Mouse (Mus musculus): Measurements from ENCODE around the gene Zfp365.

Gene Zfp365

DNA sequence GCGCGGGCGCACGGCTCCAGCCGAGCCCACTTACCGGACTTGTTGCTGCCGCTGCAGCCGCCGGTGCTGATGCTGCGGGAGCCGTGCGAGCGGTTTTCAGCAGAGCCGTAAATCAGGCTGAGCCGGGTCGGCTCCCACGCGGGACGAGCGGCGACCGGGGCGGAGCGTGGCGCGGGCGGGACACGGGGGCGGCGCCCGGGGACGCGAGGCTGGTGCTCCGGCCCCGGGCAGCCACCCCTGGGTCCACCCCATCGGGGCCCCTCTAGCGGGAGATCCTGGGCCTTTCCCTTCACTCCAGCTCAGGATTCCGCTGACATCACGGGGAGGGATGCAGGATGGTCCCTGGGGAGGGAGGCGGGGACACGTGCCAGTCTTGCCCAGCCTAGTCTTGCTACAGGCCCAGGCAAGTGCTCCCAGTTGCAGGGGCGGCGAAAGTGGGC is at the start of gene Zfp365:
Gene Zfp365, minus strand, starts transcription at position 326 of the 440 bp plus-strand sequence.
- DNase-seq (ENCODE audit: low spot score) = peak; percentile 59

DNA sequence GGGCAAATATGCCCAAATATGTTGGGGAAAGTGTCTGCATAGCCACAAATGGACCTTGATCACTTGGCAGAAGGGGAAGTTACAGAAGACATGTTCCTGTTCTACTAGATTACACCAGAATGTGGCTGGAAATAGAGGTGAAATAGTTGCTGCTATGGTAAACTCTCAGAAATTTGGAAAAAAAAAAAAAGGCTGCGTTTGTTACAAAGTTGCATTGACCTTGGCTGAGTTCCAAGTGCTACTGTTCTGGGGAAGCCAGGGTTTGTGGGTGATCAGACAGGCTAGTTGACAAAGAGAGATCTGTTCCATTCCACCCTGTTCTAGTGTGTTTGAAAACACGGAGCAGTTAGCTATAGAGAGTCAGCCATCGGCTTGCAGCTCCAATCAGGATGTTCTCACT is 47.5 kb upstream of the Zfp365 start:
- DNase-seq (ENCODE audit: low spot score) = no peak

DNA sequence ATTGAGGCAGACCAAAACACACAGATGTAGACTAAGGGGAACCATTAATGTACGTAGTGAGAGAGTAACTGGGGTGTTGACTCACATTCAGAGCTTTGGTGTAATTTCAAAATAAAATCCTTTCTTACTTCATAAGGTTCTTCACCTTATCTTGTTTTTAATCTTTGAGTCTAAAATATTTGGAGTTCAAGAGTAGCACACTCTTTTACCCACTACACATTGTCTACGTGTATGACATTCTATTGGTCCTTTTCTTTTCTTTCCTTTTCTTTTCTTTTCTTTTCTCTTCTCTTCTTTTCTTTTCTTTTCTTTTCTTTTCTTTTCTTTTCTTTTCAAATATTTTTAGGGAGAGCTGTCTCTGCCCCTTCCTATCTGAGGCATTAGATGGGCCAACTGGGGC is 43.5 kb upstream of the Zfp365 start:
- DNase-seq (ENCODE audit: low spot score) = no peak

DNA sequence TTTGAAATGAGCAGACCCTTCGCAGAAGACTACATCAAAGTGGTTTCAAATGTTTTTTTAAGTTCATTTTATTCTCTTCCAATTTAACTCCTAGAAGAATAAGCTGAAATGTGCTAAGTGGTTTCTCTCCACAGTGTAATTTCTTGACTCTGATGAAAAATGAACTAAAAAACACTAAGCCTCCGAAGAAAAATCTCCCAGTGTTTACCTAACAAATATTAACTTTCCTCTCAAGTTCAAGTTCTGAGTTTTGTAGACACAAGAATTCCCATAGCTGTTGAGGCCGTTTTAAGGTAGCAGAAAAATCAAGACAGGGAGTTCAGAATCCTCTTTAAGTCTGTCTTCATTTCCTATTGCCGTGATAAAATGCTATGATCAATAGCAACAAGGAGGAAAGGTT is 39.2 kb upstream of the Zfp365 start:
- DNase-seq (ENCODE audit: low spot score) = no peak

DNA sequence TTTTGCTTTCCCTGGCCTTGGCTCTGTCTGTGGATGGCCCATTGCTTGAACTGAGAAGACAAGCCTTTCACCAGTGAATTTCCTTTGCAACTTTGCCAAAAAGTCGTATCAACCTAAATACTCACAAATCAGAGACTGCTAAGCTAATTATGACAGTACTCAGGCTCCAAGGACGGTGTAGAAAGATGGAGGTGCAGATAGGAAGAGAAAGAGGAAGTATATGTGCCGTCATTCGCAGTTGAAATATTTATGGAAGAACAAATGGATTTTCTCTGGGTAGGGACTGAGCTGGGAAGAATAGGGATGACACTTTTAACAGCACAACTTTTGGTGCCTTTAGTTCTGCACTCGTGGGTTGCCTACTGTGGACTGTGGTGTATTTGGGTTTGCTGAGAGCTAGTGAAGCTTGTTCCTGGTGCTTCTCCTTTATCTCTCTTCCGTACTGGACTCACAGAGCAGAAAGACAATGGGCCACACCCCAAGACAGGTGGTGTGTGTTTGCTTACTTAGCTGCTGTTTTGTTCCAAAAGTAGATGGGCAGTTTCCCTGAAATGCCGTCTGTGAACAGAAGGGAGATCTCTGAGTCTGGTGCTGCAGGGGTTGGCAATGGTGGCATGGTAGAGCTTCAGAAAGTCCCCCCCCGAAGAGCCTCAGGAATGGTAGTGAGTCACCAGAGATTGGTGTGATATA is 37.7 kb upstream of the Zfp365 start:
- DNase-seq (ENCODE audit: low spot score) = no peak

DNA sequence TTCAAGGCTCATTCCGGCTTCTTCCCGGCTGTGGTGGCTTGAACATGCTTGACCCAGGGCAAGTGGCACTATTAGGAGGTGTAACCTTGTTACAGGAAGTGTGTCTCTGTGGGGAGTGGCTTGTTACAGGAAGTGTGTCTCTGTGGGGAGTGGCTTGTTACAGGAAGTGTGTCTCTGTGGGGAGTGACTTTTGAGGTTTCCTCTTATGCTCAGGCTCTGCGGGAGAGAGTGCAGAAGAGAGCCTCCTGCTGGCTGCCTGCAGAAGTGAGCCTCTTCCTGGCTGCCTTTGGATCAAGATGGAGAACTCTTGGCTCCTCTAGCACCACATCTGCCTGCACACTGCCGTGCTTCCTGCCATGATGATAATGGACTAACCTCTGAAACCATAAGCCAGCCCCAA is 31.1 kb upstream of the Zfp365 start:
- no peak for DNase-seq (ENCODE audit: low spot score)

DNA sequence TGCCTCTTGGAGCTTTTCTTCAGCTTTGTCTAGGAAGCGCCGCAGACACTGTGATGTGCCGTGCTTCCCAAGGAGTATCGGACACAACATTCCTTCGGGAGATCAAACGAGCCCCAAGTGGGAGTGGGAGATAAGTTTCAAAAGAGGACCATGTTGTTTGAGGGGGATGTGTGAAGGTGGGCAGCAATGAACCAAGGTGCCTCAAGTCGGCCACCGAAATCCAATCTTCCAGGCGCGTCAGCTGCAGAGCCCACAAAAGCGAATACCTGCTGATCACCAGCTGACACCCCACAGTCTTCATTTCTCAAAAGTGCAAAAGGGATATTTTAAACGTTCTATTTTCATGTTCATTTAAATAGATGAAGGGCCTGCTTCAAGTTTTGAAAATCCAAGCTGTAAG is 27.1 kb upstream of the Zfp365 start:
- DNase-seq (ENCODE audit: low spot score) = peak; percentile 2

DNA sequence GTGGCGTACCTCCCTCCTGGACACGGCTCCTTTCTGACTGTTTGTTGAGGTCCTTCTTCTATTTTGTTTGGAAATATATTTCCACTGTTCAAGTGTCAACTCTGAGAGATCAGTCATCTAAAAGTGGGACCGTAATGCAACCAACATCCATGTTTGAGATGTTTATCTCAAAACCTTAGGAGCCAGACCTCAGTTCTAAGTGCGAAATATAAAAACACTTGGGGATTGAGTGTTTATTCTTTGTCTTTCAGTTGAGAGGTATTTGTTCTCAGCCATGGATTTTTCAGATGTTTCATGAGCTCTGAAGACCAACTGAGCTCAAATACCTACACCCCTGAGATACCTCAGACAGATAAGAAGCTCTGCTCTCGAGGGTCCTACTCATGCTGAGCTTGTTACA is 25.3 kb upstream of the Zfp365 start:
- DNase-seq (ENCODE audit: low spot score) = no peak

DNA sequence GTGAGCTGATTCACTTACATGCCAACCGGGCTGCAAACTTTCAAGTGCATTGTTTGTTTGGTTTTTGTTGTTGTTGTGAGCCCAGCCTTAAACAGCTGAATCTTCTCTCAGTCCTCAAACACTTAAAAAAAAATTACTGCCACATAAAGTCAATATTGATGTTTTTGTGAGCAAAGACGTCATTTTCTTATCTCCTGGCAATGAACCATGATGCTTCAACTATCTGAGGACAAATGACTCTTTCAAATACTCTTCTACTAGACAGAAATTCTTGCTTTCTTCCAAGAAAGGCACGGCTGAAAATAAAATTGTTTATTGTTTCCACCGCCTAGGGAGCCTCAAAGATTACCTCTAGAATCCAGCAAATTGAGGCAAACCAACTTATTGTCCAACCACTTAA is 24.5 kb upstream of the Zfp365 start:
- no peak for DNase-seq (ENCODE audit: low spot score)

DNA sequence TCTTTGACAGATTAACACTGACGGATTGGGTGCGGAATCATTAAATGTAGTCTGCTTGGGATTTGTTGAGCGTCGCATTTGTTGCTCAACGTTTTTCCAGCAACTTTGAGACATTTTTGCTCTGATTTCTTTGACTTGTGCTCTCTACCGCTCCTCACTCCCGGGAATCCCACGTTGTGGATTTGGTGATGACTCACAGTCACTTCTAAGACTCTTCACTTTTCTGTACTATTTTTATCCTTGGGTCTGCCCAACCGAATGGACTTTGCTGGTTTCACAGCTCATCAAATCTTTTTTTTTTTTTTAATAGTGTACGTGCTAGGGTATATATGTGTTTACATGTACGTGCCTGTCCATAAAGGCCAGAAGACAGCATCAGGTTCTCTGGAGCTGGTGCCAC is 20.3 kb upstream of the Zfp365 start:
- DNase-seq (ENCODE audit: low spot score) = no peak

DNA sequence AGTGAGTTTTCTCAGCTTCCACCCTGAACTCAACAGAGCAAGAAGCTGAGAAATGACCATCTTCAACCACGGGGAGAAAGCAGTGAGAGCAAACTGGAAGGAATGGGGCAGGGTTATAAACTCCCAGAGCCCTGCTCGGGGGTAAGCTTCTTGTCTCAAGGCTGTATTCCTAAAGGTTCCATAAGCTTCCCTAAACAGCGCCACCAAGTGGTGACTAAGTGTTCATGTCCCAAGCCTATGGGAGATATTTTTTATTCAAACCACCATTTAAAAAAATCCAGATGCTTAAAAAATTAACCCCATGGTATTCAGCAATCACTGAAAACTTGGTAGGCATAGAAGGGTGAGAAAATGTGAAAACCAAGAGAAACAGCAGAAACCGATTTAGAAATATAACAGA is 18.9 kb upstream of the Zfp365 start:
- no peak for DNase-seq (ENCODE audit: low spot score)

DNA sequence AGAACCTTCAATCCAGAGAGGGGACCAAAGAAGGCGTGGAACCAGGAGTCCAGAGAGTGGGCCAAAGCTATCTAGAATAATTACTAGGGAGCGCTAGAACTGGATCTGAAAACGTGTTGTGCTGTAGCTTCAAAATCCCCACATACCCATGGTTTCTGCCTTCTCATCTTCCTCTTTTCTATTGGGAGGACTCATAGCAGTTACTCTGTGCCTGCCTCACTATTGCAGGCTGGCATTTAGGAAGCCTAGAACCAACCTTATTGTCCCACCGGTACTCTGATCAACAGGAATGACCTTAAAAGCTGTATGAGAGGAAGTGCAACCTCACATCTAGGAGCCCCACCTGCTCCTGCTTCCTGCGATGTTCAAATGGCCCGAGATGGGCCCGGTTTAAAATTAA is 16.1 kb upstream of the Zfp365 start:
- no peak for DNase-seq (ENCODE audit: low spot score)

DNA sequence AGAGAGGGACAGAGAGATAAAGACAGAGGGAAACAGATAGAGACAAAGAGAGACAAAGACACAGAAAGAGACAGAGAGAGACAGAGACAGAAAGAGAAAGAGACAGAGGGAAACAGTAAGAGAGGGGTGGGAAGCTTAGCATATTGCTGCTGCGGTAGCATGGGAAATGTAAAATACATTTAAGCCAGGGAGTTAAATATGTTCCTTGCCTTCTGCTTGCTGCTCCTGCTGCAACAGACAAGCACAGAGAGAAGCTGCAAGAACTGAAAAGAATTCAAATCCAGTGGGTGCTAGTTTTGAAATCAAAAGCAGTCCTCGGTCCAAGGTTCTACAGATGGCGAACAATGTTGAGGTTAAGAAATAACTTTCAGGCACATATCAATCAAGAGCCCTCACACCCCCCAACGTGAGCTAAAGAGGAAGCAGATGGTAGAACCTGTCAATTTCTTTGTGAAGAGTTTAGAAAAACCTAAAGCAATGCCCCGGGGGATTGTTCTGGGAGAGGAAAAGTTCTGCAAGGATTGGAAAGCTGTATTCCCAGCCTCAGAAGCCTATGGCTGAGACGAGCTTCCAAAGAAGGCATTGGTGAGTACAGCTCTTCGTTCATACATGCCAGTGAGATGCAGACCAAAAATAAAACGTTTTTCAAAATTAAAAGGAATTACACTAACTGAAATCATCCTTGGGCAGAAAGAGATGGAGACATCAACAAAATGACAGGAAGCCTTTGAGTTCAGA is 15.4 kb upstream of the Zfp365 start:
- DNase-seq (ENCODE audit: low spot score) = no peak

DNA sequence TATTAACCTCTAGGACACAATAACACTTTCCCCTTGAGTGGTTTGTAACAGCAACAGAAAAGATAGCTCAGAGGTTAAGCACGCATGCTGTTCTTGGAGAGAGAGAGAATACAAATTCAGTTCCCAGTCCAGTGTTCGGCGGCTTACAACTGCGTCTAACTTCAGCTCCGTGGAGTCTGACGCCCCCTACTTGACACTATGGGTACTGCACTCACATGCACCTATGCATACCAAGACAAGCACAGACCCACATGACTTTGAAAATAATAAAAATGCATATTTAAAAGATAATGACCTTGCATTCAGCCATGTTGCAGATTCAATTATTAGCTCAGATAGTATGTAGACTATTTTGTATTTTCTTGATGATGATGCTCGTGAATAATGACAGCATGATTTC is 11.6 kb upstream of the Zfp365 start:
- DNase-seq (ENCODE audit: low spot score) = no peak

DNA sequence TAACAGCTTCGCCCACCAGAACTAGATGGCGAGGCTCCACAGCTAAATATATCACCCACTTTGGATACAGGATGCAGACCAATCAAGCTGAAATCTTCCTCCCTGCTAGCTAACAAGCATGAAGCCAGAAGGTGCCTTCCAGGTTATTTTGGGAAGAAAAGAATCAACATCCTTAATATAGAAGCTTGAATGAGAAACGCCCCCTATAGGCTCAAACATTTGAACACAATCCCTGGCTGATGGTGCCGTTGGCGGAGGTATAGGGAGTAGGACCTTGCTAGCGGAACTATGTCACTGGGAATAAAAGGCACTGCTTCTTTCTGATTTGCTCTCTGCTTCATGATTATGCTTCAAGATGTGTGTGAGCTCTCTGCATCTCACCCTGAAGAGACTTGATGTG is 9.3 kb upstream of the Zfp365 start:
- no peak for DNase-seq (ENCODE audit: low spot score)

DNA sequence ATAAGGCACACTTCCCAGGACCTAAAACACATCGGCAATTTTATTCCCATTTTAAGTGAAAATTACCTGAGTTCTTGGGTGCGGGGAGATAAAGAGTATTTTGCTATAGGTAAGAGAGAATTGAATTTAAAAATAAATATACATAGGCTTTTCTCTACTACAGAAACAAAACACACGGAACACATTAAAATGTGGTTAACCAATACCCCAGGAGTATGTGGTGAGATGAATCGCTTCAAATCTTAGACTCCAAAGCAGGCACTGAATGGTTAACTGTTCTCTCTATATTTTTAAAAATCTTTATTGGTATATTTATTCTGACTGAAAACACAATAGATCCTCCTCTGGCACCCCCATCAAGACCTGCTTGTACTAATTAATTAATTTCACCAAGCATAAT is 7.2 kb upstream of the Zfp365 start:
- no peak for DNase-seq (ENCODE audit: low spot score)

DNA sequence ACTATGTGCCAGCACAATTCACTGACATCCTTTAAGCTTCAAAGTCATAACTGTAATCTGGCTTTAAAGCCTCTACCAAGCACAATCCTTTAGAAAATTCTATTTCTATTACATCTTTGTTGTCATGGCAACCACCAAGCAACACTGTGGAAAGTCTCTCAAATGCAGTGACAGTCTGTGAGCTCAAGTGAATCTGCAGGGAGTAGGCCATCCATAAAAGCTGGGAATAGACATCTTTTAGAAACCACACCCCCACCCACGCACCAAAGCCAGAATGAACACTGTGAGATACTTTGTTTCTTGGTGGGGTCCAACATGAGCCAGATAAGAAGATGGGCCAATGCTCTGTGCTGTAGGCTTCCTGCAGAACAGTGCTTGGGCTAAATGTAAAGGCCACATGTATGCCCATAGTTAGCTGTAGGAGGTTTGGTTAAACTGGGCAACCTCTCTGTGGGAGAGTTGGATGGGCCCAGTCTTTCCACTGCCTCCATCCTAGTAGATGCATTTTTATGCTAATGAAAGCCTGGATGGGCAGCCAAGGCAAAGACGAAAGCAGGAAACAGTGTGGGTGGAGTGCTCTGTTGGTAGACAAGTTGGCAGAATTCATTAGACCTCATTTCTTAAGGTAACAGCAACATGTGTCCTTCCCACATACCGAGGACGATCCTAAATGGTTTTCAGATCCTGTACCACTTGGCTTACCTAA is 5.9 kb upstream of the Zfp365 start:
- DNase-seq (ENCODE audit: low spot score) = no peak

DNA sequence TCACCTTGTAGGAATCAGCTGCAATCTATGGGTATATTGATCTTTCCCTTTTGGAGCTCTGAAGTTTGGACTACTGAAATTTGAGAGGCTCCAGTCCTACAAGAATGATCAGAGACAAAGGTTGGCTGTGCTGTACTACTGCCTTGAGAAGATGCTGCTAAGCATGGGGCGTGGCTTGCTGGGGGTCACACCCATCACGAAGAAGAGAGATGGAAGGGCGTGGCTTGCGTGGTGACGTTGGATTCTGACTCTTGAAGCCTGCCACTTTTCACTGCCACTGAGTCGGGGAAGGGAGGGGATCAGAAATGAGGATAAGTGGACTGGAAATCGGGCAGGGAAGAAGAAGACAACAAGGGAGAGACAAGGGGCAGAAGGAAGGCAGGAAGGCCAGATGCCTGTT is 4.9 kb upstream of the Zfp365 start:
- no peak for DNase-seq (ENCODE audit: low spot score)

DNA sequence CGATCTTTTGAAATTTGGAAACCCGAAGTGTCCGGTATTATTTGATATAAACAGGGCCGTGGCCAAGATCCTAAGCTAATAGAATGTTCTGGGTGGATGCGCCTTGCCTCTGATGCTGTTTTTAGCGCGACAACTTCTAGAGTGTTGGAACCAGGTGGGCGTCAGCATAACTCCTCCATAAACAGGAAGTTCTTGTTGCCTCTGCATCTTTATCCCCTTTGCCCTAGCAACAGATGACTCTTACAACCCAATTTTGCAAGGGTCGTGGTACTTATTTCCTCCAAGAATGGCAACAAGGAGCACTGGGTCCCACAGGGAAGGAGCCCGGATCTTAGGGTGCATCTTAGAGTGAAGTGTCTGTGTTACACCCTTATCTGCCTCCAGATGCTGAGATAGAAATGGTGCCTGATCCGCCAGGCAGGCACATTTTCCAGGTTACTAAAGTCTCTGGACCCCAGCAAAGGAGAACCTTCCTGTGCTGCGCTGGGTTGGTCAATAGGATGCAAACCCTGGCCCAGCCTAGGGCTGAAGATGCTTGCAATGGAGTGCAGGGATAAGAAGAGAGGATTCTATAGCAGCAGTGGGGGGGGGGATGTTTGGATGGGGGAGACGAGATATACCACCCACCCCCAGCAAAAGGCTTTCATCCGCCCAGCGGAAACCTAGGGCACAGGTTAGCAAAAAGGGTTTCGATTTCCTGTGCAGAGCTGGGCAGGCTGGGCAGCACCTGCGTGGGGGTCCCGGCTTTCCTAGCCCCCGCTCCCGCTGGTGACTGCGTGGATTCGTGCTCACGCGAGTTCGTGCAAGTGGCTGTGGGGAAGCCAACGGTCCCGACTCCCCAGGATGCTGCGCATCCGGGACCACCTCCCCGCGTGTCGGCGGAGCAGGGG is 770 bp downstream of the Zfp365 start:
- no peak for DNase-seq (ENCODE audit: low spot score)

DNA sequence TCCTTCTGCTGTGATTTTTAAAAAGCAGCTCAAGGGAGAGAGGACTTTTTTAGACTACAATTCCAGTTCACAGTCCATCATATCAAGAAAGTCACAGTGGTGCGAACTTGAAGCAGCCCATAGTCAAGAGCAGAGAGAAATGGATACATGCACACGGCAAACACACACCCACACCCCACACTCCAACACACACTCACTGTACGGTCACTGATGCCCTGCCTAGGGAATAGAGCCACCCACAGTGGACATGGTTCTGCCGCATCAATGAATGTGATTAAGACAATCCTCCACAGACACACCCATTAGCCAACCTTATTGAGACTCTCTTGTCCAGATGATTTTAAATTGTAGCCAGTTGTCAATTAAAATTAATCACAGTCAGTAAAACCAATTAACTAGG is 4.5 kb downstream of the Zfp365 start:
- no peak for DNase-seq (ENCODE audit: low spot score)

DNA sequence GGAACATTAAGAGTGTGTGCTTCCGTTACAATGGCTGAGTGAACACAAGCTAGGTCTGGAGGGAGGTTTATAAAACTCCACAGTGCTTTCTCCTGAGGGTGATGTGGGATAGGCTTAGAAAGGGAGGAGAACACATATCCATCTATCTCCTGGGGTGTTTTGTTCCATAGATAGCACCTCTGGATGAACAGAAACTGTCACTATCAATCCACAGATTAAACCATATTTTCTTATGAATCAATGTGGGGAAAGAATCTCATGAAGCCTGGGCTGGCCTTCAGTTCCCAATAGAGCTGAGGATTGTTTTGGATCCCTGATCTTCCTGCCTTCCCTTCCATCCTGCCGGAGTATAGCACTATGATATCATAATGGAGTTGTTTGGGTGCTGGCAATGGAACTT is 5.5 kb downstream of the Zfp365 start:
- DNase-seq (ENCODE audit: low spot score) = no peak

DNA sequence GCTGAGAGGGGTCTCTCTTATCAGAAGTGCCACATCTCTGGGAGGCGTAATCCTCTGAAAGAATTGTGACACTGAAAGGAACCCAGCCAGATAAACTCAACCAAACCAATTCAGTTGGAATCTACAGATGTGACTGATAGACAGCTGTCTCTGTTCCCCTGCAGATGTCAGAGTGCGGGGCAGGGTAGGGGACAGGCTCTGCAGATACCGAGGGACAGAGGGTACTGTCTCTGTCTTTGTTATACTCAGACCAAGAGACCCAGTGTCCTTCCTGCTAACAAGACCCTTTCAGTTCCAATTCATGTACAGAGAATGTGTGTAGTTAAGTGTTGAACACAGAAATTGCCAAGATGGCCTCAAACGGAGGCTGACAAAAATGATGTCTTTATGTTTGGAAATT is 6.4 kb downstream of the Zfp365 start:
- DNase-seq (ENCODE audit: low spot score) = no peak

All from ovary, adult 18-20 months (tissue).